Mouse (Mus musculus) kidney, adult 11 months (tissue): ENCODE results near the gene Usp20.

Source experiments
- DNase-seq: peaks from one replicate; pipeline ENCODE4 v3.0.0; 2022

Usp20 gene

GRCm38 (mm10) chr2:30990221-30990620, 8.1 kb downstream of the Usp20 start:
- no peak for DNase-seq

- DNase-seq, result no peak
These were observed 12.8 kb downstream of the Usp20 start for GRCm38 (mm10) chr2:30994853-30995252.

GRCm38 (mm10) chr2:30995432-30995996, 13.4 kb downstream of the Usp20 start:
- DNase-seq, result peak; percentile 68

GRCm38 (mm10) chr2:30998443-30999260, 16.6 kb downstream of the Usp20 start:
- DNase-seq, result no peak

- DNase-seq, result no peak
These were observed 20.8 kb downstream of the Usp20 start for GRCm38 (mm10) chr2:31002857-31003256.

- DNase-seq, result no peak
These were observed 23.4 kb downstream of the Usp20 start for GRCm38 (mm10) chr2:31005453-31005852.

GRCm38 (mm10) chr2:31006434-31006833, 24.4 kb downstream of the Usp20 start:
- no peak for DNase-seq

GRCm38 (mm10) chr2:31007208-31007607, 25.1 kb downstream of the Usp20 start:
- DNase-seq, result no peak

GRCm38 (mm10) chr2:31013371-31014120, 31.5 kb downstream of the Usp20 start:
- DNase-seq, result no peak

- DNase-seq, result no peak
These were observed 35.7 kb downstream of the Usp20 start for GRCm38 (mm10) chr2:31017625-31018317.

GRCm38 (mm10) chr2:31018519-31018918, 36.4 kb downstream of the Usp20 start:
- DNase-seq, result no peak

- no peak for DNase-seq
These were observed 36.9 kb downstream of the Usp20 start for GRCm38 (mm10) chr2:31019011-31019410.

GRCm38 (mm10) chr2:31020202-31020601, 38.1 kb downstream of the Usp20 start:
- no peak for DNase-seq

GRCm38 (mm10) chr2:31023940-31024339, 41.9 kb downstream of the Usp20 start:
- DNase-seq, result no peak

- no peak for DNase-seq
These were observed 42.7 kb downstream of the Usp20 start for GRCm38 (mm10) chr2:31024618-31025370.

- DNase-seq, result peak; percentile 70
These were observed 43.4 kb downstream of the Usp20 start for GRCm38 (mm10) chr2:31025458-31025857.

GRCm38 (mm10) chr2:31026642-31027041, 44.6 kb downstream of the Usp20 start:
- no peak for DNase-seq

- DNase-seq, result peak; percentile 42
These were observed 49.9 kb downstream of the Usp20 start for GRCm38 (mm10) chr2:31031972-31032371.

GRCm38 (mm10) chr2:31036811-31037210, 54.7 kb downstream of the Usp20 start:
- no peak for DNase-seq

- no peak for DNase-seq
These were observed 58.0 kb downstream of the Usp20 start for GRCm38 (mm10) chr2:31040043-31040442.

- DNase-seq, result no peak
These were observed 58.4 kb downstream of the Usp20 start for GRCm38 (mm10) chr2:31040487-31040886.

GRCm38 (mm10) chr2:31041386-31041785, 59.3 kb downstream of the Usp20 start:
- no peak for DNase-seq
